Mouse (Mus musculus) E14TG2a.4 (cell line): ENCODE results near the gene Zfp382.
A peak's percentile ranks its signal among the peaks of the same experiment; 100 is the strongest.
"Not testable (repeated sequence)": the region's sequence is repeated elsewhere in the genome, so short reads cannot be mapped to it uniquely, and the experiment has no call there.

ENCODE experiments used
- H3K27me3 ChIP-seq: 2 replicates; pipeline ENCODE4 v1.6.1; 2014; ENCODE audit warnings: low read length, control low read depth; ENCODE audit not compliant: insufficient read depth
- H3K36me3 ChIP-seq: 2 replicates; pipeline ENCODE4 v1.6.1; 2014; ENCODE audit warnings: low read length, control low read depth; ENCODE audit not compliant: insufficient read depth
- H3K4me1 ChIP-seq: replicated peaks from 2 replicates; pipeline ENCODE4 v1.6.1; 2014; ENCODE audit warnings: low read depth, low read length, control low read depth
- H3K4me3 ChIP-seq: replicated peaks from 2 replicates; pipeline ENCODE4 v1.5.1; 2014; ENCODE audit warnings: mild to moderate bottlenecking, low read length
- H3K9me3 ChIP-seq: 2 replicates; pipeline ENCODE4 v1.6.1; 2014; ENCODE audit warnings: low read length, control low read depth
- CTCF ChIP-seq: conservative IDR thresholded peaks from 2 replicates; pipeline ENCODE4 v1.5.1; 2014; ENCODE audit warnings: low read length
- NANOG ChIP-seq: IDR thresholded peaks from 2 replicates; pipeline ENCODE4 v1.6.1; 2014; ENCODE audit warnings: borderline replicate concordance, low read length, mixed read lengths
- POU5F1 ChIP-seq: IDR thresholded peaks from 2 replicates; pipeline ENCODE4 v1.6.1; 2014; ENCODE audit warnings: low read length, borderline replicate concordance

Gene Zfp382

DNA sequence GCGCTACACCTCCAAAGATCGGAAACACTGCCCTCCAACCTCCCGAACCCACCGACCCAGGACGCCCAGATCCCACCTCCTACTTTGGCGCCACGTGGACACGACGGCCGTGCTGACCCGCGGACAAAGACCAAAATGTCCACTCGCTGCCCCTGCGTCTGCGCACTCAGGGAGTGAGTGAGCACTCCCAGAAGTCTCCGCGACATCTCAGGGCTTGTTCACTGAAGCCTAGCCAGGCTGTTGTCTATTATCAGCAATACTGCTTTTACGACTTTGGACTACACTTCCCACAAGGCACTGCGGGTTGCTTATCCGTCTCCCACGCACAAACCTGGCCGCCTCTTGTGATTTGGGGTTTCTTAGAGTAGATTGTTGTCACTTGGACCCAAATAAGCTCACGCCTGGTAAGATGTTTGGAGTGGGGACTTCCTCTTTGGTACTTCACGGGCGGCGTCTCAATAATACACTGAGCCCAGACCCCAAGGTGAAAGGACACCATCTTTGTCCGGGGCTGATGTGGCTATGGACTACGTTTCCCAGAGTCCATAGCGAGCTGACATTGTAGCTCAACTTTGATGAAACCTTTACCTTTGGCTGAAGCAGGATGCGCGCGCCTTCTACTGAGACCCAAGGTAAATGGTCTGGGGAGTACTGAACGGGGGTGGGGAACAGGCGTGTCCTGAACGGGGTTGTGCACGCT, 48.0 kb downstream of the Zfp382 start, which contains the start of gene Zfp146:
Gene Zfp146 (minus strand): TSS at position 168 of the 700 bp plus-strand sequence.
- TF ChIP-seq CTCF, result no peak
- no peak for TF ChIP-seq NANOG
- no peak for TF ChIP-seq POU5F1

DNA sequence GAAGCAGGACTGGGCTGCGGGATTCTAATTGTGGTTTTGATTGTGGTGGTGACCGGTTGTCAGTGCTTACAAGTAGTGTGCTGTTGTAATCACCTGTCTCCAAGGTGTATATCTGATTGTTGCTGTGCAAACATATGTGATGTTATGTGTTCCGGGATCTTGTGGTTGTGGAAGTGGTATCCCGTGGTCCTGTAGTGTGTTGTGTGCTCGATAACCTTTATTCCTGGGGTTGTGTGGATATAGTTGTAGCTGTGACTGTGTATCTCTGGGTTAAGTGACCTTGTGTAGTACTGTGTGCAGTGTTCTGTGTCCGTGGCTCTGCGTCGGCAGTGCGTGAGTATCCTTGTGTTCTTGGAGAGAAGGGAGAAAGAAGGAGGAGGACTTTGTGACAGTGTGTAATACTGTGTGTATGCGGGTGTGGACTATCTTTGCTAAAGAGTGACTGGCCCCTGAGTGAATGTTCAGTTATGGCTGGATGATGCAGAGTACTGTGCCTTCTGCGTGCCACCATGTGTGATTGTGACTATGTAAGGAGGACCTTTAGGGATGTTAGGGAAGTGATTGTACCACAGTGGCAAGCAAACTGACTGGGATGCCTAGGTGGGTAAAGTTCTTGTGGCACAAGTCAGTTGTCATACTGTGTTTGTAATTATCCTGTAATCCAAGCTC, 48.7 kb downstream of the Zfp382 start:
- TF ChIP-seq NANOG (no peak), POU5F1 (no peak), CTCF (no peak)
- peak overlapping the region; percentile 91 for H3K4me3 ChIP-seq
- no peaks in the 10 kb centered on the region for H3K9me3 ChIP-seq
- peaks cover 40% of the 10 kb centered on the region for H3K4me1 ChIP-seq
- no peaks in the 10 kb centered on the region for H3K27me3 ChIP-seq
- peaks cover 13% of the 10 kb centered on the region for H3K36me3 ChIP-seq

More for the DNA sequence above, 48.0 kb downstream of the Zfp382 start, which contains the start of gene Zfp146:
- H3K27me3 ChIP-seq, result no peaks in the 10 kb centered on the region
- H3K4me3 ChIP-seq, result peak within 1 kb of the TSS; percentile 91
- H3K9me3 ChIP-seq, result no peaks in the 10 kb centered on the region
- peaks cover 13% of the 10 kb centered on the region for H3K36me3 ChIP-seq
- peaks cover 45% of the 10 kb centered on the region for H3K4me1 ChIP-seq

DNA sequence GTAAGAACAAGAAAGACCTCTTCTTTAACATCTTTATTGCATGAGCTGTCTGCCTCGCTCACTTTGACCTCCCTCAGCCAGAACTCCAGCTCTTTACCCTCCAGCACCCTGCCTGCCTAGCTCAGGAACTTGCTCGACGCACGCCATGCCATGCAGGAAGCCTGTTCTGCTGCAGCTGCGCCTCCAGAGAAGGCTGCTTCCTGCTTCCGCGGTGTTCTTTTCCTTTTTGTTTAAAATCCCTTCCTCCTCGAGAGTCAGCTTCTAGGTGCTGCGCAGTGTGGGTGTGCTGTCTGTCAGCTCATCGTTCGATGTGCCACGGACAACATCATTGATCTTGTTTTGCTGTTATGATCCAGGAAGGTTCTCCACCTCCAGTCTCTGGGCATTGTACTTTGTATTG, 54.7 kb downstream of the Zfp382 start:
- Histone ChIP-seq H3K36me3 (peaks cover 19% of the 10 kb centered on the region), H3K4me1 (peaks cover 16% of the 10 kb centered on the region), H3K27me3 (no peaks in the 10 kb centered on the region), H3K4me3 (no peak overlapping the region), H3K9me3 (no peaks in the 10 kb centered on the region)
- TF ChIP-seq CTCF, result no peak
- no peak for TF ChIP-seq NANOG

DNA sequence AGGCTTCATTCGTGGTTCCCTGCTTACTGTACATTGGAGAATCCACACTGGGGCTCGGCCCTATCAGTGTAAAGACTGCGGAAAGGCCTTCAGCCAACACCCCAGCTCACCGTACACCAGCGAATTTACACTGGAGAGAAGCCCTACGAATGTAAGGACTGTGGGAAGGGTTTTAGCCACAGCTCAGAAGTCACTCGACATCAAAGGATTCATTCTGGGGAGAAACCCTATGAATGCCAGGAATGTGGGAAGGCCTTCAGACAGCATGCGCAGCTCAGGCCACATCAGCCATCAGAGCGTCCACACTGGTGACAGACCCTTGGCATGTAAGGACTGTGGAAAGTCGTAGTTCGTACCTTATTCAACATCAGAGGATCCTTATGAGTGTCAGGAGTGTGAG, 56.5 kb downstream of the Zfp382 start:
- Histone ChIP-seq H3K27me3 (no peaks in the 10 kb centered on the region), H3K36me3 (peaks cover 19% of the 10 kb centered on the region), H3K4me1 (peaks cover 33% of the 10 kb centered on the region), H3K9me3 (no peaks in the 10 kb centered on the region), H3K4me3 (no peak overlapping the region)
- TF ChIP-seq CTCF (no peak), NANOG (no peak), POU5F1 (no peak)

DNA sequence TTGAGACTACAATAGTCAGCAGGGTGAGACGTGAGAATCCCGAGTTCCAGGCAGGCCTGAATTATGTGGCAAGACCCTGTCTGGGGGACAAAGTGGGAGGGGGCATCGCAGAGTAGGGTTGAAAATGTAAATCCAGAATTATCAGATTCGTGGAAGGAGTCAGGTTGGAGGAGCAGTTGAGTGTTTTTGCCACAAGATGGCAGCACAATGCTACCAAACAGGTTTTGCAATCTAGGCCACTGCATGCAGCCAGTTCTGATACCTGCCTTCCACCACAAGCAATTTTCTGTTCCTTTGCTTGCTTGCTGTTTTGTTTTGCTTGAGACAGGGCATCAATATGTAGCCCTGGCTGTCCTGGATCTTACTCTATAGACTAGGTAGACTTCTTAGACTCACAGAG, 59.6 kb downstream of the Zfp382 start:
- TF ChIP-seq CTCF (peak; percentile 73), NANOG (no peak), POU5F1 (no peak)
- Histone ChIP-seq H3K27me3 (no peaks in the 10 kb centered on the region), H3K4me1 (peaks cover 61% of the 10 kb centered on the region), H3K9me3 (no peaks in the 10 kb centered on the region), H3K4me3 (no peak overlapping the region), H3K36me3 (peaks cover 36% of the 10 kb centered on the region)

DNA sequence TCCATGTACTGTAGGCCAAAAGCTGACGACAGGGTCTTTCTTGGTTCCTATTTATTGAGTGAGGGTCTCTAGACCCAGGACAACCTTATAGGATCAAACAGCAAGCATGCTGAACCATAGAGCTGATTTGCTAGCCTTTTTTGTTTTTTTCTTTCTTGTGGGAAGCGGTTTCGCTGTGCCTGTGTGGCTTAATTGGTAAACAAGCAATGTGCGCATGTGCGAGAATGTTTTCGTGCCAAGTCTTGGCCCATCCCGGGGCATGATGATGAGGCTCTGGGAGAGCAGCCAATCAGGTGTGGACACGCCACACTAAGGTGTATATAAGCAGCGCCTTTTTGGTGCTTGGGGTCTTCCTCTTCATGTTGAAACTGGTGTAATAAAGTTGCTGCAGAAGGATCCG, 60.2 kb downstream of the Zfp382 start:
- H3K4me1 ChIP-seq, result peaks cover 64% of the 10 kb centered on the region
- H3K36me3 ChIP-seq, result peaks cover 38% of the 10 kb centered on the region
- not testable (repeated sequence) for H3K27me3 ChIP-seq, H3K9me3 ChIP-seq, H3K4me3 ChIP-seq

DNA sequence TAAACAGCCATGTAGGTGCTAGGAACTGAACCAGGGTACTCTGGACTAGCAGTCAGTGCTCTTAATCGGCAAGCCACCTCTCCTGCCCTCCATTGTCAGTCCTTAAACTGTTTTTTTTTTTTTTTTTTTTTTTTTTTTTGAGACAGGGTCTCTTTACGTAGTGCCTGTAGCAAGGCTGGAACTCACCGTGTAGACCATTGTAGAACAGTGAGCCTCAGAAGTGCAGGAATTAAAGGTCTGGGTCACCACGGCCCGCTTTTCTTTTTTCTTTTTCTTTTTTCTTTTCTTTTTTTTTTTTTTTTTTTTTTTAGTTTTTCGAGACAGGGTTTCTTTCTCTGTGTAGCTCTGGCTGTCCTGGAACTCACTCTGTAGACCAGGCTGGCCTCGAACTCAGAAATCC, 61.4 kb downstream of the Zfp382 start:
- Histone ChIP-seq H3K4me1 (peaks cover 69% of the 10 kb centered on the region), H3K36me3 (peaks cover 44% of the 10 kb centered on the region)
- H3K4me3 ChIP-seq, H3K9me3 ChIP-seq, H3K27me3 ChIP-seq: not testable (repeated sequence)

DNA sequence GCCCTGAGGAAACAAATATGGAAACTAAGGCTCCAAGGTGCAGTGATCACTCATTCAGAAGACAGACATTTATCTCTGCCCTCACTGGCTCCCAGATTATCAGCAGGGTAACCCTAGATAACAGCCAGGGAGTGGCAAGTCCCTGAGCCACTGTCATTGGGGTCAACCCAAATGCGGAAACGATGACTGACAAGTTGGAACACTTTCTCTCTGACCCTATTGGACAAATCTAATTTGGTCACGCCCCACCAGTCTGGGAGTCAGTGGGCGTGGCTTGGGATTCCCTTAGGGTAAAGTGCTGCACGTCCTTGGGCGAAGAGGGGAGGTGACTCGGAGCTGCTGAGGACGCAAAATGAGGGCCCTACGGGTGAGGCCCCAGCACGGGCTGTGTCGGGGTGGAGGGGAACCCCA, 62.1 kb downstream of the Zfp382 start, which contains the start of gene Cox7a1:
Gene Cox7a1 (plus strand): TSS at position 266 of the 411 bp plus-strand sequence.
- Histone ChIP-seq H3K4me3 (peak within 1 kb of the TSS; percentile 72), H3K4me1 (peaks cover 72% of the 10 kb centered on the region), H3K36me3 (peaks cover 44% of the 10 kb centered on the region), H3K9me3 (no peaks in the 10 kb centered on the region), H3K27me3 (no peaks in the 10 kb centered on the region)
- TF ChIP-seq CTCF, result no peak
- no peak for TF ChIP-seq POU5F1
- no peak; the same call in 1 of the 2 replicates for TF ChIP-seq NANOG
